Mouse (Mus musculus) frontal cortex, postnatal 36 days (tissue): ENCODE measurements around the gene Olfr1122.
"Not testable (repeated sequence)": the region's sequence is repeated elsewhere in the genome, so short reads cannot be mapped to it uniquely, and the experiment has no call there.

Experiments
- DNase-seq, 2 experiments: peaks; one replicate each; pipeline ENCODE4 v3.0.0; 2022; ENCODE audit warnings: low spot score in 2 of 2

Gene Olfr1122

DNA sequence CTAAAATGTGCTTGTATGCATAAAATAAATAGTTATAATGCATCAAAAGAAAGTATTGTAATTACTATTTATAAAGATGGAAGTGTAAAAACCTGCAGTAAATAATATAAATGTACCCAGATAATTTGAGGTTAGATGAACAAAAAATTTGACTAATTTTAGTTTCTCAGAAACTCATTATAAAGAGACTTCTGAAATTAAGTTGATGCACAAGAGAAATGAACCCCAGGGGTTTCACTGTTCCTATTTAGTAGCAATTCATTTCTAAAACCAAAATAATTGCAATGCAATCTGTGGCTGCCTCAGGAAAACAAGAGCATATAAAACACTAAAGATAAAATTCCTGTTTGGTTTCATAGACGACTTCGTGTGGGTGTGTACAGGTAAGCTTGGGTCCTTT is at the start of gene Olfr1122:
Gene Olfr1122 (plus strand): TSS at position 301 of the 400 bp plus-strand sequence.
- no peak for DNase-seq

DNA sequence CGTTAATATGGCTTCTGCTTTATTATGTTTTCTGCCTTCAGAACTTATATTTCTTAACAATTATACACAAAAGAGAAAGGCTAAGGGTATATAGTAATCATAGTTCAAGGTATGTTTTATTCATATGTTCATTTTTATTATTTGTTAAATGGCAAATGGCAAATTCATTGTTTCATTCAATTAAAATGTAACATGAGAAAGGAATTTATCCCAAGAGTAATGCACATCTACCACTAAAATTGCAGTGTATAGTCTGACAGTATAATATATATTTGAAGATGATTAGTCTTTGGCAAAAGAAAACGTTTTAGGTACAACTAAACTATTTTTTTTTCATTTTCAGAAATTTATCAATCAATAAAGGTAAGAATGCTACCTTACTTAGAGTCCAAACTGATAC is 31.1 kb upstream of the Olfr1122 start, which contains the start of gene Olfr1120:
Gene Olfr1120 (plus strand): TSS at position 301 of the 400 bp plus-strand sequence.
- DNase-seq, result no peak

- not testable (repeated sequence) for DNase-seq
Measured at GRCm38 (mm10) chr2:87360121-87360520, 25.5 kb upstream of the Olfr1122 start.

- DNase-seq, result no peak
Measured at GRCm38 (mm10) chr2:87369595-87369994, 16.1 kb upstream of the Olfr1122 start, which contains the start of gene Olfr1121. Gene Olfr1121 (plus strand): TSS chr2:87369895.

DNA sequence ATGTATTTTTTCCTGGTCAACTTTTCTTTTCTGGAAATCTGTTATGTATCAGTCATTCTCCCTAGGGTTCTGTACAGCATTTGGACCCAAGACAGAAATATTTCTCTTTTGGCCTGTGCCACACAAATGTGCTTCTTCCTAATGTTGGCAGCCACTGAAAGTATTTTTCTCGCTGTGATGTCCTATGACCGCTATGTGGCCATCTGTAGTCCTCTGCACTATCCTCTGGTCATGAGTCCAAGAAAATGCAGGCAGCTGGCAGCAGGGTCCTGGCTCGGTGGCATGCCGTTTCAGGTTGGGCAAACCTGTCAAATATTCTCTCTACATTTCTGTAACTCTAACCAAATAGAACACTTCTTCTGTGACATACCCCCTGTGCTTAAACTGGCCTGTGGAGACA is 13.9 kb upstream of the Olfr1122 start:
- no peak for DNase-seq

DNA sequence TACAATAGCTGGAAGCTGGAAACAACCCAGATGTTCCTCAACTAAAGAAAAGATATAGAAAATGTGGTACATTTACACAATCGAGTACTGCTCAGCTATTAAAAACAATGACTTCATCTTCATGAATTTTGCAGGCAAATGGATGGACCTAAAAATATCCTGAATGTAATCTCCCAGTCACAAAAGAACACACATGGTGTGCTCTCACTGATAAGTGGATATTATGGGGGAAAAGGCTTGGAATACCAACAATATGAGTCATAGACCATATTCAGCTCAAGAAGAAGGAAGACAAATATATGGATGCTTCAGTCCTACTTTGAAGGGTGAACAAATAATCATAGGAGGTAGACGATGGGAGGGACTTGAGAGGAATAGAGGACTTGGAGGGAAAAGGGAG is 1.7 kb upstream of the Olfr1122 start:
- DNase-seq, result no peak

- DNase-seq, result peak; percentile 0 to 2
Measured at GRCm38 (mm10) chr2:87393605-87394004, 8.0 kb downstream of the Olfr1122 start.

DNA sequence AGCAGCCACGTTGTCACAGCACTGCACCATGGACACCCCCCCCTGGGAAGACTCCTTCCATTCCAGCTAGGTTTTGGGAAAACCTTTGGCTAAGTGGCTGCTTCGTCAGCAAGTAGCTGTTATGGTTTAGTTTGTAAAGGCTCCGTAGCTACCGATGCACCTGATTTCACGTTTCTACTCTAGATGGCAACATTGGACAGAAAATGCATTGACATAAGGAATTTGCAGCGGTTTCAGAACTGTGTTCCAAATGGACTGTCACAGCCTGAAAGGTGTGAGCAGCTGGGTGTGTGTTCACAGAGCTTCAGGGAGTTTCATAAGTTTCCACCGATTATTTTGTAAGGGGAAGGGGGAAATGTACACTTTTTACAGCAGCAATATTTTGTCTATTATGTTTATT is 9.0 kb downstream of the Olfr1122 start:
- DNase-seq, result peak; percentile 1 to 23

GRCm38 (mm10) chr2:87416335-87416734 is 30.7 kb downstream of the Olfr1122 start, which contains the start of gene Olfr1123:
Gene Olfr1123 (plus strand): TSS chr2:87416635.
- DNase-seq, result no peak

GRCm38 (mm10) chr2:87429975-87430374 is 44.3 kb downstream of the Olfr1122 start, which contains the start of gene Olfr1124:
Gene Olfr1124 (plus strand): TSS chr2:87430275.
- DNase-seq, result no peak

- no peak for DNase-seq
Measured at GRCm38 (mm10) chr2:87437731-87438130, 52.1 kb downstream of the Olfr1122 start.
